Mouse (Mus musculus): ENCODE measurements around the gene Ppil6. TPM values are rescaled to one million over a fixed set of nuclear protein-coding genes. Genes with fewer than 3 reads are reported as not detected.

Ppil6 gene
- polyA plus RNA-seq, 1 experiment from 2014 or later: 1.2 TPM

DNA sequence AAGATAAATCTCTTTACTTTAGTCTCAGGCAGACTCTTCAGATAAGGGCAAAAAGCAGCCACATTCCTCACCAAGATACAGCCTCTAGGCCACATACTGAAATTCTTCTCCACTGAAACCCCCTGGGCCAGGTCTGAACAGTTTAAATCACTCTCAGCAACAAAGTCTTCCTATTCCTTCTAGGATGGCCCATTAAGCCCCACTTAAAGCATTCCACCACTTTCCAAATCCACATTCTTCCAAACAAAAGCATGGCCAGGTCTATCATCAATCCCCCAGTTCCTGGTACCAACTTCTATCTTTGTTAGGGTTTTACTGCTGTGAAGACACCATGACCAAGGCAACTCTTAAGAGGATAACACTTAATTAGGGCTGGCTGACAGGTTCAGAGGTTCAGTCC lies 17.7 kb upstream of the Ppil6 start:
- peaks cover 8% of the 10 kb centered on the region; the same call in 1 of the 2 replicates for H3K4me1 ChIP-seq (ENCODE audit: insufficient read depth)

GRCm38 (mm10) chr10:41472962-41473481 lies 17.2 kb upstream of the Ppil6 start:
- no peak for TF ChIP-seq CTCF (IDR thresholded peaks at IDR 0.05; ENCODE audit: low read depth)
- Histone ChIP-seq H3K9ac (no peak overlapping the region), H3K27me3 (ENCODE audit: insufficient read depth, low read length) (no peaks in the 10 kb centered on the region), H3K4me2 (no peak overlapping the region), H3K4me3 (ENCODE audit: low read depth, low read length) (no peak overlapping the region), H3K36me3 (ENCODE audit: insufficient read depth) (0 out of 2 replicates have a peak, but pooled peaks cover 3% of the 10 kb centered on the region), H3K27ac (ENCODE audit: low read depth) (no peak overlapping the region), H3K9me3 (ENCODE audit: low read depth, low read length) (no peaks in the 10 kb centered on the region), H3K4me1 (ENCODE audit: insufficient read depth) (peaks cover 9% of the 10 kb centered on the region)
- WGBS: 72% methylated on average over 5 of the region's 5 CpGs
- DNase-seq (no peak), ATAC-seq (ENCODE audit: insufficient read depth) (no peak)

More for the DNA sequence above, 17.7 kb upstream of the Ppil6 start:
- no peak overlapping the region for H3K27ac ChIP-seq (ENCODE audit: low read depth)
- no peaks in the 10 kb centered on the region for H3K27me3 ChIP-seq (ENCODE audit: insufficient read depth, low read length)
- no peak for TF ChIP-seq CTCF (IDR thresholded peaks at IDR 0.05; ENCODE audit: low read depth)
- H3K4me3 ChIP-seq (ENCODE audit: low read depth, low read length): no peak overlapping the region
- no peak for DNase-seq
- H3K36me3 ChIP-seq (ENCODE audit: insufficient read depth): 0 out of 2 replicates have a peak, but pooled peaks cover 3% of the 10 kb centered on the region
- H3K4me2 ChIP-seq: no peak overlapping the region
- H3K9me3 ChIP-seq (ENCODE audit: low read depth, low read length): no peaks in the 10 kb centered on the region
- no peak overlapping the region for H3K9ac ChIP-seq
- ATAC-seq (ENCODE audit: insufficient read depth): no peak

DNA sequence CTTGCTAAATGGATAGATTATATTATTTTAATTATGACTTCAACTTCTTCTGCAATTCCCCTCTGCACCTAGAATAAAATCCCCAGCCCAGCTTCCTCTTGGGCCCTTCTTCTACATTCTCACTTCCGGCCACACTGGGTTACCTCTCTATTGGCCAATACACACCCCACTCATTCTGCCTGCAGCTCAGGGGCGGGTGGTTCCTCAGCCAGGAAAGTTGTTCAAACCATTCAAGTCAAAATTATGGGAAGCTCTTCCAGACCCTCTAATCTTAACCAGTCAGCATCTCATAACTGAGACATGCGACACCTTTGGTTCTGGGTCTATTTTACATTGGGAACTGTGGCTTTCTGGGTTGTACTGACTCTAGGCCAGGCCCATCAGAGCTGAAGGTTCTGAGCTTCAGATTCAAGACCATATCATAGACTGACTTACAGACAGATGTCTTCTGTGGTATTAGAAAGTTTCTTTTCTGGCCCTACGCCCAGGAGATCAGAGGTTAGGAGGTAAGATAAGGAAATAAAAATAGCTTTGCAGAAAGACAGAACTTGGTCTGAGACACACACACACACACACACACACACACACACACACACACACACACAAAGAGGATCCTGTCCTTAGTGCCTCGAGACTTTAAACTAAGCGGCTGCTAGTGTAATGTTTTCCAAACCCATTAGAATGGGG lies 16.3 kb upstream of the Ppil6 start:
- no peak for TF ChIP-seq CTCF (IDR thresholded peaks at IDR 0.05; ENCODE audit: low read depth)
- peaks cover 5% of the 10 kb centered on the region; the same call in 1 of the 2 replicates for H3K36me3 ChIP-seq (ENCODE audit: insufficient read depth)
- H3K4me2 ChIP-seq: no peak overlapping the region
- no peak for ATAC-seq (ENCODE audit: insufficient read depth)
- no peaks in the 10 kb centered on the region for H3K27me3 ChIP-seq (ENCODE audit: insufficient read depth, low read length)
- no peak overlapping the region for H3K4me3 ChIP-seq (ENCODE audit: low read depth, low read length)
- 0 out of 2 replicates have a peak overlapping the region, but pooled peaks have one; percentile 30 for H3K27ac ChIP-seq (ENCODE audit: low read depth)
- peak; percentile 70 for DNase-seq
- no peak overlapping the region for H3K9ac ChIP-seq
- no peaks in the 10 kb centered on the region for H3K9me3 ChIP-seq (ENCODE audit: low read depth, low read length)
- WGBS: 56% methylated on average over 6 of the region's 6 CpGs
- H3K4me1 ChIP-seq (ENCODE audit: insufficient read depth): peaks cover 12% of the 10 kb centered on the region

- Histone ChIP-seq H3K9ac (no peak overlapping the region), H3K27ac (ENCODE audit: low read depth) (peak overlapping the region; percentile 95), H3K27me3 (ENCODE audit: insufficient read depth, low read length) (no peaks in the 10 kb centered on the region), H3K4me3 (ENCODE audit: low read depth, low read length) (no peak overlapping the region), H3K4me1 (ENCODE audit: insufficient read depth) (peaks cover 12% of the 10 kb centered on the region), H3K9me3 (ENCODE audit: low read depth, low read length) (no peaks in the 10 kb centered on the region), H3K36me3 (ENCODE audit: insufficient read depth) (peaks cover 13% of the 10 kb centered on the region), H3K4me2 (peak overlapping the region; percentile 83)
- no peak for TF ChIP-seq CTCF (IDR thresholded peaks at IDR 0.05; ENCODE audit: low read depth)
- DNase-seq: peak; percentile 52
- 33% methylated on average over 1 of the region's 1 CpGs for WGBS
- no peak for ATAC-seq (ENCODE audit: insufficient read depth)
Observed at GRCm38 (mm10) chr10:41474981-41475391, 15.3 kb upstream of the Ppil6 start.

GRCm38 (mm10) chr10:41476171-41477017 lies 13.8 kb upstream of the Ppil6 start, which contains the start of gene Mical1:
Gene Mical1 (plus strand): TSS chr10:41476314.
- Histone ChIP-seq H3K4me2 (peak within 1 kb of the TSS; percentile 83), H3K4me1 (ENCODE audit: insufficient read depth) (peaks cover 12% of the 10 kb centered on the region), H3K9me3 (ENCODE audit: low read depth, low read length) (no peaks in the 10 kb centered on the region), H3K27ac (ENCODE audit: low read depth) (peak within 1 kb of the TSS; percentile 95), H3K4me3 (ENCODE audit: low read depth, low read length) (peak within 1 kb of the TSS; percentile 63), H3K27me3 (ENCODE audit: insufficient read depth, low read length) (no peaks in the 10 kb centered on the region), H3K36me3 (ENCODE audit: insufficient read depth) (peaks cover 25% of the 10 kb centered on the region), H3K9ac (peak within 1 kb of the TSS; percentile 76)
- TF ChIP-seq CTCF (IDR thresholded peaks at IDR 0.05; ENCODE audit: low read depth): no peak
- DNase-seq (peak; percentile 82), ATAC-seq (ENCODE audit: insufficient read depth) (peak; percentile 70)
- under 1% methylated on average over 35 of the region's 35 CpGs for WGBS

DNA sequence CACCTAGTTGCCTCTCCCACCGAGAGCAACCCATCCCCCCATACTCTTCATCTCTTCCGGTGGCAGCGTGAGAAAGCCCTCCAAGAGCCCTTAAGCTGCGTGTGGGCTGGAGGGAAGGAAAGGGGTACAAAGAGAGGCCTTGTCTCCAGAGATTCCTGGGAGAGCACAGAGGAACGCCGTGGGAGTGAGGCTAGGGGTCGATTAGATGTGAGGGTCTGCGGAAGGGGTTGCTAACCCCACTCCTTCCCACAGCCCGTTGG lies 13.3 kb upstream of the Ppil6 start:
- peak; percentile 79 for DNase-seq
- no peaks in the 10 kb centered on the region for H3K9me3 ChIP-seq (ENCODE audit: low read depth, low read length)
- H3K9ac ChIP-seq: peak overlapping the region; percentile 76
- H3K4me1 ChIP-seq (ENCODE audit: insufficient read depth): peaks cover 12% of the 10 kb centered on the region
- no peak for TF ChIP-seq CTCF (IDR thresholded peaks at IDR 0.05; ENCODE audit: low read depth)
- H3K27me3 ChIP-seq (ENCODE audit: insufficient read depth, low read length): no peaks in the 10 kb centered on the region
- peak overlapping the region; percentile 63 for H3K4me3 ChIP-seq (ENCODE audit: low read depth, low read length)
- H3K36me3 ChIP-seq (ENCODE audit: insufficient read depth): peaks cover 29% of the 10 kb centered on the region
- H3K27ac ChIP-seq (ENCODE audit: low read depth): peak overlapping the region; percentile 95
- ATAC-seq (ENCODE audit: insufficient read depth): peak; percentile 19; the same call in 1 of the 2 replicates
- peak overlapping the region; percentile 83 for H3K4me2 ChIP-seq
- WGBS: 0% methylated on average over 9 of the region's 9 CpGs

Measured in lung, embryonic 14.5 days (tissue).